Mouse (Mus musculus) urinary bladder, postnatal 36 days (tissue): ENCODE measurements at regions not wholly inside any gene's neighbourhood (a gene's known extent, or its start where the extent isn't known, plus 50 kb on each side); places are given as distances from the start of the nearest gene placed in this dataset.

Experiments used
- DNase-seq, 2 experiments: peaks; one replicate each; pipeline ENCODE4 v3.0.0; 2022; ENCODE audit warnings: low spot score in 2 of 2, mixed read lengths in 1 of 2

- DNase-seq, result peak; percentile 13 to 37
Measured at GRCm38 (mm10) chr17:88303991-88304390, 136.5 kb upstream of the Foxn2 start.

GRCm38 (mm10) chr17:88305165-88305564, 135.3 kb upstream of the Foxn2 start:
- no peak for DNase-seq

- DNase-seq, result no peak
Measured at GRCm38 (mm10) chr17:88306325-88306724, 134.2 kb upstream of the Foxn2 start.

GRCm38 (mm10) chr17:88307082-88307481, 133.4 kb upstream of the Foxn2 start:
- DNase-seq, result no peak

- DNase-seq, result no peak
Measured at GRCm38 (mm10) chr17:88307826-88308225, 132.7 kb upstream of the Foxn2 start.

GRCm38 (mm10) chr17:88312876-88313275, 127.6 kb upstream of the Foxn2 start:
- DNase-seq, result no peak

- DNase-seq, result no peak
Measured at GRCm38 (mm10) chr17:88316213-88316967, 124.1 kb upstream of the Foxn2 start.

GRCm38 (mm10) chr17:88317311-88317710, 123.2 kb upstream of the Foxn2 start:
- no peak for DNase-seq

- DNase-seq, result no peak
Measured at GRCm38 (mm10) chr17:88317806-88318205, 122.7 kb upstream of the Foxn2 start.

- DNase-seq, result peak in 1 of 2 experiments; percentile 9
Measured at GRCm38 (mm10) chr17:88318207-88318791, 122.2 kb upstream of the Foxn2 start.

GRCm38 (mm10) chr17:88318936-88319335, 121.6 kb upstream of the Foxn2 start:
- no peak for DNase-seq

GRCm38 (mm10) chr17:88320686-88321085, 119.8 kb upstream of the Foxn2 start:
- DNase-seq, result no peak

- no peak for DNase-seq
Measured at GRCm38 (mm10) chr17:88325326-88325909, 115.1 kb upstream of the Foxn2 start.

- DNase-seq, result no peak
Measured at GRCm38 (mm10) chr17:88325910-88326739, 114.4 kb upstream of the Foxn2 start.

GRCm38 (mm10) chr17:88326740-88327123, 113.8 kb upstream of the Foxn2 start:
- DNase-seq, result no peak

GRCm38 (mm10) chr17:88327791-88328190, 112.7 kb upstream of the Foxn2 start:
- DNase-seq, result no peak

GRCm38 (mm10) chr17:88328807-88329206, 111.7 kb upstream of the Foxn2 start:
- DNase-seq, result no peak

- peak in 1 of 2 experiments; percentile 9 for DNase-seq
Measured at GRCm38 (mm10) chr17:88329715-88330114, 110.8 kb upstream of the Foxn2 start.

GRCm38 (mm10) chr17:88330129-88330528, 110.4 kb upstream of the Foxn2 start:
- DNase-seq, result no peak

- DNase-seq, result no peak
Measured at GRCm38 (mm10) chr17:88333816-88334215, 106.7 kb upstream of the Foxn2 start.

- DNase-seq, result no peak
Measured at GRCm38 (mm10) chr17:88335271-88335670, 105.2 kb upstream of the Foxn2 start.

- peak; percentile 19 to 46 for DNase-seq
Measured at GRCm38 (mm10) chr17:88336140-88336769, 104.3 kb upstream of the Foxn2 start.
